8 mouse cellular contexts compared by ENCODE assay signal in the genomic region with DNA sequence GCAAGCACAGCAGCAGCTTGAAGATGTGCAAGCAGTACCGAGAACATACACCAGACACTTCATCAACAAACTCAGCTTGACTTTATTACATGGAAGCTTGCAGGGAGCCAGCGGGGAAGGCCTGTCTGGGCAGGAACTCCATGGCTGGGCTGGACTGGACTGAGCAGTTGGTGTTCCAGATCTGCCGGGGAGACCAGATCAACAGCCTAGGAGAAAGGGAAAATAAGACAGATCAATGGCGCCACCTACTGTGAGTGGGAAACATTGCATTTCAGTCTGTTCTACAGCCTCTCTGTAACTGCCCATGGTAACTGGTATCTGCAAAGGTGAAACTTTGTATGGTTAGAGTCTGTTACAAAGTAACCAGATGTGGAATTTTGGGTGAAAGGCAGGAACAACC. TPM values are rescaled to one million over a fixed set of nuclear protein-coding genes. Genes with fewer than 3 reads are reported as not detected.
DNase-seq lines count a peak whose midpoint lies in the region; ATAC-seq and TF ChIP-seq lines count a peak whose summit lies in the region.

No protein-coding gene starts in this region.

- H3K4me1 ChIP-seq in hindbrain, embryonic 16.5 days (ENCODE audit: control insufficient read depth, insufficient read depth, low read depth, low read length), result no peaks in the 10 kb centered on the region

- DNase-seq in T-cell, adult 2 months (ENCODE audit: low spot score), result peak; percentile 41
- peak; percentile 85 for DNase-seq in gastrocnemius, adult 2 months
- DNase-seq in left cerebral cortex, adult 11 months (ENCODE audit: low spot score), result peak; percentile 70
- DNase-seq in lung, postnatal 36 days, result peak; percentile 87
- DNase-seq in retina, postnatal 7 days (ENCODE audit: low read depth, low spot score), result peak; percentile 79
- DNase-seq in urinary bladder, postnatal 14 days (ENCODE audit: low spot score), result peak; percentile 90

- peak; percentile 88 for TF ChIP-seq CTCF in gastrocnemius, adult 2 months (IDR thresholded peaks at IDR 0.05)

- no peak overlapping the region for H3K9ac ChIP-seq in hindbrain, embryonic 16.5 days (ENCODE audit: low read depth, low read length)

- H3K36me3 ChIP-seq in hindbrain, embryonic 16.5 days (ENCODE audit: control insufficient read depth, insufficient read depth, low read length), result peaks cover 5% of the 10 kb centered on the region; the same call in 1 of the 2 replicates

- no peaks in the 10 kb centered on the region for H3K9me3 ChIP-seq in hindbrain, embryonic 16.5 days (ENCODE audit: control insufficient read depth, low read length)

- WGBS in hindbrain, embryonic 16.5 days, result 27% methylated on average over 4 of the region's 4 CpGs

- H3K4me2 ChIP-seq in hindbrain, embryonic 16.5 days (ENCODE audit: low read length), result no peak overlapping the region

- intact Hi-C loops in gastrocnemius, adult 2 months (cut with DNase I), result loop anchor here (1.0 kb wide), 2 partner anchors 41 to 57 kb away; no protein-coding TSS in a partner anchor

- H3K27ac ChIP-seq in gastrocnemius, adult 2 months, result peak overlapping the region; percentile 68
- H3K27ac ChIP-seq in hindbrain, embryonic 16.5 days (ENCODE audit: low read depth, low read length), result no peak overlapping the region

- peak; percentile 83 for ATAC-seq in common myeloid progenitor, adult 5-6 weeks (replicated peaks; ENCODE audit: low read depth, poor library complexity, severe bottlenecking)
- ATAC-seq in hindbrain, embryonic 16.5 days, result peak; percentile 91

- H3K4me3 ChIP-seq in gastrocnemius, adult 2 months, result no peak overlapping the region
- no peak overlapping the region for H3K4me3 ChIP-seq in hindbrain, embryonic 16.5 days (ENCODE audit: low read length)

- H3K27me3 ChIP-seq in hindbrain, embryonic 16.5 days (replicated peaks; ENCODE audit: control insufficient read depth, insufficient read depth, low read length), result no peaks in the 10 kb centered on the region

RNA-seq across cellular contexts. Expression of a gene that starts 14.5 kb away (rescaled TPM):
- 27.7 and 48.8 TPM in 2 replicates for total RNA-seq in common myeloid progenitor, adult 5-6 weeks (2017)
- 10 to 100 TPM; 41.3 to 45.4 TPM for total RNA-seq in gastrocnemius, adult 2 months (2021)
- polyA plus RNA-seq in hindbrain, embryonic 16.5 days (2015; fragmentation: Nextera tagmentation; extraction: Ambion mirVana), result 251 and 264 TPM in 2 replicates

RNA-seq across cellular contexts. Expression of a gene that starts 22.9 kb away (rescaled TPM):
- total RNA-seq in common myeloid progenitor, adult 5-6 weeks (2017), result 123 and 135 TPM in 2 replicates
- total RNA-seq in gastrocnemius, adult 2 months (2021), result 10 to 100 TPM; 52.5 to 55.5 TPM
- polyA plus RNA-seq in hindbrain, embryonic 16.5 days (2015; fragmentation: Nextera tagmentation; extraction: Ambion mirVana), result 86.6 and 101 TPM in 2 replicates

RNA-seq across cellular contexts. Expression of a gene that starts 23.6 kb away (rescaled TPM):
- not detected in 2 replicates for total RNA-seq in common myeloid progenitor, adult 5-6 weeks (2017)
- 100 to 1,000 TPM; 276 to 473 TPM for total RNA-seq in gastrocnemius, adult 2 months (2021)
- polyA plus RNA-seq in hindbrain, embryonic 16.5 days (2015; fragmentation: Nextera tagmentation; extraction: Ambion mirVana), result 616 and 724 TPM in 2 replicates

Comparison
In these comparisons a context has a peak if more than half of its experiments do, and no peak if none do; other contexts are left out.
1. RNA of a gene that starts 23.6 kb away (total RNA-seq): 276 to 473 TPM in gastrocnemius, adult 2 months; not detected in common myeloid progenitor, adult 5-6 weeks; every median in the first group is over 100 times any median in the second.
2. Peak in every context shown above with its lines, with median percentiles within 50 percentile points of each other: DNase-seq.